Mouse (Mus musculus): ENCODE measurements around the gene Cant1. TPM values are rescaled to one million over a fixed set of nuclear protein-coding genes. Genes with fewer than 3 reads are reported as not detected.
A peak's percentile ranks its signal among the peaks of the same experiment; 100 is the strongest.

Cant1 gene
- polyA plus RNA-seq, 1 experiment from 2014 or later: 24.9 TPM

DNA sequence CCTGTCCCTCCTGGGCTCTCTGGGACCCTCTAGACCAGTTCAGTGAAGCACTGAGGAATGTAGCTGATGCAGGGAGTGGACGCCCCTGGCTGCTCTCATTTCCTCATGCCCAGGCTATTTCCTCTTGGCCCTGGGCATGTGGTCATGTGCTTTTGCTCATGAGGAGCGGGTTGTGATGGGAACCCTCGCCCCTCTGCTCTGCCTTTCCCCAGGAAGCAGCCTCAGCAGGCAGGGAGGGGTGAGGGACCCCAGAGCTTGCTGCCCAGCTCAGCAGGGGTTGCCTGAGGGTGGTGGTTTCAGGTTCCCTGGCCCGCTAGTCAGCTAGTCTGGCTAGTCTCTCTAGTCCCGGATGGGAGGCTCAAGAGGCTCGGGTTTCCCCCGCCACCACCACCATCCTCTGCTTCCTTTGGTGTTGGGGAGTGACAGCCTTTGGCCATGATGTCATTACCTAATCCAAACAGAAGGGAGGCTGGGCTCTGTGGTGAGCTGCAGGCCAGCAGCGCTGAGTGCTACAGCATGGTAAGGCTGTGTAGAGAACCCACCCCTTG is 55.8 kb downstream of the Cant1 start:
- 17% methylated on average over 8 of the region's 8 CpGs for WGBS
- ATAC-seq (ENCODE audit: low FRiP score): no peak
- no peak overlapping the region for H3K4me3 ChIP-seq
- H3K27ac ChIP-seq: 0 out of 2 replicates have a peak overlapping the region, but pooled peaks have one; percentile 23
- no peaks in the 10 kb centered on the region for H3K36me3 ChIP-seq
- peaks cover 7% of the 10 kb centered on the region for H3K4me1 ChIP-seq (replicated peaks)
- H3K9me3 ChIP-seq: no peaks in the 10 kb centered on the region
- H3K27me3 ChIP-seq: 0 out of 2 replicates have a peak, but pooled peaks cover 3% of the 10 kb centered on the region
- no peak overlapping the region for H3K4me2 ChIP-seq
- peak overlapping the region; percentile 55; the same call in 1 of the 2 replicates for H3K9ac ChIP-seq

DNA sequence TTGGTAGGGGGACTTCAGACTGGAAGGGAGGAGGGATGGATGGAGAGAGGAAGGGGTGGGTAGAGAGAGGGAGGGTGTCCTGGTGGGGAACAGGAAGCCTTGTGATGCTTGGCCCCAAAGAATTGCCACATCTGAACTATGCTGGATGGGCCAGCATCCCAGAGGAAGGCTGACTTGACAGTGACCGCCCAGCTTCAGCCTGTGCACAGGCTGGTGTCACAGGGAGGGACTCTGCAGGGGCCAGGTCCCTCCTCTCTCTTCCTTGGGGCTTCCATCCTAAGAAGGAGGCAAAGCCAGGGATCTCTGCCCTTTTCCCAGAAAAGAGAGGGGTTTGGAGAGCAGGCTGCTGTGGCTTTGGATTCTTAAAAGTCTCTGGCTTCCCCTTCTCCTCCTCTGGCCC is 56.4 kb downstream of the Cant1 start:
- Histone ChIP-seq H3K4me1 (replicated peaks) (peaks cover 7% of the 10 kb centered on the region), H3K36me3 (no peaks in the 10 kb centered on the region), H3K27me3 (0 out of 2 replicates have a peak, but pooled peaks cover 3% of the 10 kb centered on the region), H3K9me3 (no peaks in the 10 kb centered on the region), H3K4me3 (no peak overlapping the region), H3K9ac (peak overlapping the region; percentile 55; the same call in 1 of the 2 replicates), H3K4me2 (no peak overlapping the region), H3K27ac (0 out of 2 replicates have a peak overlapping the region, but pooled peaks have one; percentile 12)
- 82% methylated on average over 1 of the region's 1 CpGs for WGBS
- no peak for ATAC-seq (ENCODE audit: low FRiP score)

GRCm38 (mm10) chr11:118360907-118361341 is 58.0 kb downstream of the Cant1 start:
- H3K27me3 ChIP-seq: 0 out of 2 replicates have a peak, but pooled peaks cover 3% of the 10 kb centered on the region
- H3K4me2 ChIP-seq: no peak overlapping the region
- no peak overlapping the region for H3K4me3 ChIP-seq
- H3K9ac ChIP-seq: no peak overlapping the region
- WGBS: 71% methylated on average over 10 of the region's 10 CpGs
- H3K27ac ChIP-seq: no peak overlapping the region
- H3K36me3 ChIP-seq: no peaks in the 10 kb centered on the region
- no peaks in the 10 kb centered on the region for H3K9me3 ChIP-seq
- ATAC-seq (ENCODE audit: low FRiP score): no peak
- peaks cover 9% of the 10 kb centered on the region for H3K4me1 ChIP-seq (replicated peaks)

GRCm38 (mm10) chr11:118360491-118360890 is 58.4 kb downstream of the Cant1 start:
- WGBS: 86% methylated on average over 7 of the region's 7 CpGs
- Histone ChIP-seq H3K36me3 (no peaks in the 10 kb centered on the region), H3K9ac (no peak overlapping the region), H3K4me1 (replicated peaks) (peaks cover 13% of the 10 kb centered on the region), H3K27ac (no peak overlapping the region), H3K4me2 (no peak overlapping the region), H3K9me3 (no peaks in the 10 kb centered on the region), H3K4me3 (no peak overlapping the region), H3K27me3 (0 out of 2 replicates have a peak, but pooled peaks cover 3% of the 10 kb centered on the region)
- ATAC-seq (ENCODE audit: low FRiP score): no peak

Other genes starting within 250 kb of the Cant1 start
- gene Cyth1, start 170.5 kb downstream of the Cant1 start, polyA plus RNA-seq (2015; fragmentation: Nextera tagmentation; extraction: Ambion mirVana): 24.0 and 24.4 TPM in 2 replicates
- gene Usp36, start 128.8 kb downstream of the Cant1 start, polyA plus RNA-seq (2015; fragmentation: Nextera tagmentation; extraction: Ambion mirVana): 16.0 and 17.6 TPM in 2 replicates
- gene Cep295nl, start 76.6 kb downstream of the Cant1 start, polyA plus RNA-seq (2015; fragmentation: Nextera tagmentation; extraction: Ambion mirVana): 0.22 and 0.26 TPM in 2 replicates
- gene Timp2, start 63.3 kb downstream of the Cant1 start, polyA plus RNA-seq (2015; fragmentation: Nextera tagmentation; extraction: Ambion mirVana): 45.7 and 48.1 TPM in 2 replicates
- gene Lgals3bp, start 17.0 kb downstream of the Cant1 start, polyA plus RNA-seq (2015; fragmentation: Nextera tagmentation; extraction: Ambion mirVana): 2.9 and 4.8 TPM in 2 replicates
- gene C1qtnf1, start 9.1 kb upstream of the Cant1 start, polyA plus RNA-seq (2015; fragmentation: Nextera tagmentation; extraction: Ambion mirVana): 2.8 and 3.4 TPM in 2 replicates
- 7.0 and 7.1 TPM in 2 replicates for gene Engase, start 57.7 kb upstream of the Cant1 start, polyA plus RNA-seq (2015; fragmentation: Nextera tagmentation; extraction: Ambion mirVana)

All from hindbrain, embryonic 13.5 days (tissue).